Mouse (Mus musculus) heart, embryonic 15.5 days (tissue): ENCODE results near the gene Apopt1. TPM values are rescaled to one million over a fixed set of nuclear protein-coding genes. Genes with fewer than 3 reads are reported as not detected.
A peak's percentile ranks its signal among the peaks of the same experiment; 100 is the strongest.

ENCODE experiments used
- ATAC-seq: fragments of 200-750 bp; cut with Nextera tagmentation; replicated peaks from 2 replicates; pipeline ENCODE4 v1.8.0; 2017; ENCODE audit warnings: low read depth, moderate TSS enrichment; ENCODE audit not compliant: insufficient number of reproducible peaks, insufficient read depth, low FRiP score
- H3K27ac ChIP-seq: fragments of 300-500 bp; sonication (generic); 2 replicates; pipeline ENCODE4 v1.5.1; 2015; ENCODE audit warnings: mild to moderate bottlenecking, inconsistent platforms
- H3K27me3 ChIP-seq: fragments of 300-500 bp; sonication (generic); 2 replicates; pipeline ENCODE4 v1.6.1; 2015; ENCODE audit warnings: inconsistent platforms
- H3K36me3 ChIP-seq: fragments of 300-500 bp; sonication (generic); 2 replicates; pipeline ENCODE4 v1.6.1; 2015; ENCODE audit warnings: mild to moderate bottlenecking, inconsistent platforms
- H3K4me1 ChIP-seq: fragments of 300-500 bp; sonication (generic); replicated peaks from 2 replicates; pipeline ENCODE4 v1.6.1; 2015; ENCODE audit warnings: inconsistent platforms
- H3K4me2 ChIP-seq: fragments of 300-500 bp; sonication (generic); 2 replicates; pipeline ENCODE4 v1.6.1; 2015; ENCODE audit warnings: inconsistent platforms, mild to moderate bottlenecking, moderate library complexity
- H3K4me3 ChIP-seq: fragments of 300-500 bp; sonication (generic); 2 replicates; pipeline ENCODE4 v1.5.1; 2015; ENCODE audit warnings: mild to moderate bottlenecking, inconsistent platforms
- H3K9ac ChIP-seq: fragments of 300-500 bp; sonication (generic); 2 replicates; pipeline ENCODE4 v1.6.1; 2015; ENCODE audit warnings: mild to moderate bottlenecking, inconsistent platforms
- H3K9me3 ChIP-seq: fragments of 300-500 bp; sonication (generic); replicated peaks from 2 replicates; pipeline ENCODE4 v1.6.1; 2016; ENCODE audit warnings: inconsistent platforms
- WGBS: fragments of 180-500 bp; shearing (Covaris S2); methylation state at CpG from one replicate; pipeline ENCODE4 v1.1.7; 2015; ENCODE audit warnings: mixed read lengths; 5-methylcytosine and 5-hydroxymethylcytosine counted together
- polyA plus RNA-seq: library from polyadenylated mRNA; unstranded; fragments of >200 nt; fragmentation: Nextera tagmentation; extraction: Ambion mirVana; gene quantifications from 2 replicates; pipeline ENCODE4 v1.2.1, GENCODE M21; 2015

Gene Apopt1
- polyA plus RNA-seq, 1 experiment from 2014 or later, result 41.5 TPM

- H3K4me1 ChIP-seq, result peaks cover 39% of the 10 kb centered on the region
- H3K4me3 ChIP-seq, result no peak overlapping the region
- H3K4me2 ChIP-seq, result no peak overlapping the region
- H3K27ac ChIP-seq, result no peak overlapping the region
- H3K9me3 ChIP-seq, result no peaks in the 10 kb centered on the region
- 75% methylated on average over 7 of the region's 7 CpGs for WGBS
- ATAC-seq, result no peak
- H3K27me3 ChIP-seq, result no peaks in the 10 kb centered on the region
- H3K36me3 ChIP-seq, result no peaks in the 10 kb centered on the region
- no peak overlapping the region for H3K9ac ChIP-seq
Measured at GRCm38 (mm10) chr12:111747421-111747820, 34.4 kb downstream of the Apopt1 start.

- Histone ChIP-seq H3K4me1 (peaks cover 32% of the 10 kb centered on the region), H3K36me3 (no peaks in the 10 kb centered on the region), H3K9ac (no peak overlapping the region), H3K27me3 (no peaks in the 10 kb centered on the region), H3K4me2 (no peak overlapping the region), H3K9me3 (no peaks in the 10 kb centered on the region), H3K27ac (no peak overlapping the region), H3K4me3 (no peak overlapping the region)
- 91% methylated on average over 3 of the region's 3 CpGs for WGBS
- no peak for ATAC-seq
Measured at GRCm38 (mm10) chr12:111750739-111751138, 37.7 kb downstream of the Apopt1 start.

GRCm38 (mm10) chr12:111752491-111752890 lies 39.4 kb downstream of the Apopt1 start:
- Histone ChIP-seq H3K36me3 (no peaks in the 10 kb centered on the region), H3K27me3 (no peaks in the 10 kb centered on the region), H3K9me3 (no peaks in the 10 kb centered on the region), H3K9ac (no peak overlapping the region), H3K27ac (no peak overlapping the region), H3K4me3 (no peak overlapping the region), H3K4me1 (peaks cover 18% of the 10 kb centered on the region), H3K4me2 (no peak overlapping the region)
- ATAC-seq, result no peak
- WGBS, result 90% methylated on average over 6 of the region's 6 CpGs

DNA sequence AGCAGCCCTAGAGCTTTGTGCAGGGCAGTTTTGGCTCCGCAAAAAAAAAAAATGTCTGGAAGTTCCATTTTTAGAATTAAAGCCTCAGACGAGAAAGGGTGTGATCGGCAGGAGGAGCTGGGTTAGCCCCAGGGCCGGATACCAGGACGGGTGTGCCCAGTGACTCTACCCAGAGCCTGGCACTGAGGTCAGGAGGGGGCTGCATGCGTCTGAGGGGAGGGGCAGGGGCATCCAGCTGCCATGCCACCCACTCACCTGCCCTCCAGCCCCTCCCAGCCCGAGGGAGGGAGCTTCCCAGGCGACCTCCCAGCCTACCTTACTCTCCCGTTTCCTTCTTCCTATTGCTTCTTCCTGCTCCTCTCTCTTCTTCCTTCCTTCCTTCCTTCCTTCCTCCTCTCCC lies 40.3 kb downstream of the Apopt1 start:
- H3K27ac ChIP-seq, result peak overlapping the region; percentile 28
- peak overlapping the region; percentile 3; the same call in 1 of the 2 replicates for H3K4me3 ChIP-seq
- 36% methylated on average over 9 of the region's 9 CpGs for WGBS
- ATAC-seq, result no peak
- no peaks in the 10 kb centered on the region for H3K27me3 ChIP-seq
- H3K9ac ChIP-seq, result no peak overlapping the region
- H3K9me3 ChIP-seq, result no peaks in the 10 kb centered on the region
- peaks cover 25% of the 10 kb centered on the region for H3K4me1 ChIP-seq
- no peaks in the 10 kb centered on the region for H3K36me3 ChIP-seq
- H3K4me2 ChIP-seq, result peak overlapping the region; percentile 43

GRCm38 (mm10) chr12:111754710-111755109 lies 41.6 kb downstream of the Apopt1 start:
- H3K9ac ChIP-seq, result no peak overlapping the region
- no peak for ATAC-seq
- no peaks in the 10 kb centered on the region for H3K9me3 ChIP-seq
- H3K4me2 ChIP-seq, result no peak overlapping the region
- no peaks in the 10 kb centered on the region for H3K36me3 ChIP-seq
- no peak overlapping the region for H3K4me3 ChIP-seq
- H3K27ac ChIP-seq, result no peak overlapping the region
- H3K27me3 ChIP-seq, result no peaks in the 10 kb centered on the region
- H3K4me1 ChIP-seq, result peaks cover 28% of the 10 kb centered on the region

DNA sequence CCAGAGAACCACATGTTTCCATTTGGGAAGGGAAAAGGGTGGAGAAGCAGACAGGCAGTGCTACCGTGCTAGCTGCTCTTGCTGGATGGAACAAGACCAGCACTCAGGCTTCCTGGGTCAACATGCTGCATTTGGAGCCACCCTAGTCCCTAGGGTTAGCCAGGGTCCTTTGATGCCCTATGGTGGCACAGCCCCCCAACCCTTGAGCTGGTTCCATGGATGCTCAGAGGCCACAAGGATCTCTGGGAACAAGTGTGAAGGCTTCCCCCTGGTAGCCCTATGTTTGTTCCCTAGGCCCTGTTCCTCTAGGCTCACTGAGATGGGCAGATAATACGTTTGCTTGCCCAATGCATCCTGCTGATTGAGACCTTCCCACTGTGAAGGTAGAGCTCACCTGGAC lies 42.2 kb downstream of the Apopt1 start:
- Histone ChIP-seq H3K4me2 (no peak overlapping the region), H3K27me3 (no peaks in the 10 kb centered on the region), H3K4me3 (no peak overlapping the region), H3K9me3 (no peaks in the 10 kb centered on the region), H3K9ac (no peak overlapping the region), H3K4me1 (peaks cover 31% of the 10 kb centered on the region), H3K27ac (no peak overlapping the region), H3K36me3 (no peaks in the 10 kb centered on the region)
- WGBS, result 52% methylated on average over 2 of the region's 2 CpGs
- ATAC-seq, result no peak

- WGBS, result 51% methylated on average over 4 of the region's 4 CpGs
- no peak for ATAC-seq
- Histone ChIP-seq H3K9ac (no peak overlapping the region; the same call in 1 of the 2 replicates), H3K4me1 (peaks cover 33% of the 10 kb centered on the region), H3K9me3 (no peaks in the 10 kb centered on the region), H3K36me3 (no peaks in the 10 kb centered on the region), H3K4me3 (no peak overlapping the region), H3K4me2 (no peak overlapping the region), H3K27ac (no peak overlapping the region), H3K27me3 (no peaks in the 10 kb centered on the region)
Measured at GRCm38 (mm10) chr12:111756082-111756697, 43.1 kb downstream of the Apopt1 start.

DNA sequence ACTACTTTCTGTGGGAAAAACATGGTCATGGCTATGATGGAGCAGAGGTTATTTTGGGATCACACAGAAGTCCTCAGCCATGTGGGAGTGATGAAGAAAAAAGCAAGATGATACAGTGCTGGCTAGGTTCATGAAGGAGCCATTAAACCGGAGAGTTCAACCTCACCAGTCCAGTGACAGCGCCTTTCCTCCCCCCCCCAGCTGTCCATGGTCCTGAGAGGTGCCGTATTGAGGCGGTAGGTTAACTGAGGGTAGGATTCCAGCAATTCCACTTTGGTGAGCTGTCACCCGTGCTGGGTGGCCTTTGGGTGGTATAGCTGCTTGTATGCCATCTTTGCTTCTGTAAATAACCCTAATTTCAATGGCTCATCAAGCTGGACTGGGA lies 43.6 kb downstream of the Apopt1 start:
- no peaks in the 10 kb centered on the region for H3K9me3 ChIP-seq
- H3K27ac ChIP-seq, result no peak overlapping the region
- no peak for ATAC-seq
- 21% methylated on average over 5 of the region's 5 CpGs for WGBS
- no peak overlapping the region for H3K4me3 ChIP-seq
- H3K9ac ChIP-seq, result no peak overlapping the region; the same call in 1 of the 2 replicates
- H3K4me1 ChIP-seq, result peaks cover 37% of the 10 kb centered on the region
- H3K27me3 ChIP-seq, result no peaks in the 10 kb centered on the region
- no peak overlapping the region for H3K4me2 ChIP-seq
- H3K36me3 ChIP-seq, result no peaks in the 10 kb centered on the region

GRCm38 (mm10) chr12:111757561-111758325 lies 44.7 kb downstream of the Apopt1 start:
- Histone ChIP-seq H3K9me3 (no peaks in the 10 kb centered on the region), H3K4me1 (peaks cover 46% of the 10 kb centered on the region), H3K4me2 (peak overlapping the region; percentile 93), H3K4me3 (peak overlapping the region; percentile 94), H3K36me3 (no peaks in the 10 kb centered on the region), H3K27ac (peak overlapping the region; percentile 91; the same call in 1 of the 2 replicates), H3K27me3 (no peaks in the 10 kb centered on the region), H3K9ac (peak overlapping the region; percentile 94)
- no peak for ATAC-seq
- WGBS, result 59% methylated on average over 10 of the region's 10 CpGs

- Histone ChIP-seq H3K9ac (peak within 1 kb of the TSS; percentile 94), H3K4me3 (peak within 1 kb of the TSS; percentile 94), H3K4me2 (peak within 1 kb of the TSS; percentile 93), H3K4me1 (peaks cover 44% of the 10 kb centered on the region), H3K9me3 (no peaks in the 10 kb centered on the region), H3K27ac (peak within 1 kb of the TSS; percentile 91), H3K27me3 (no peaks in the 10 kb centered on the region), H3K36me3 (no peaks in the 10 kb centered on the region)
- ATAC-seq, result peak; percentile 81
- WGBS, result under 1% methylated on average over 73 of the region's 85 CpGs
Measured at GRCm38 (mm10) chr12:111758381-111759175, 45.5 kb downstream of the Apopt1 start, which contains the start of gene Klc1. Gene Klc1, plus strand, starts transcription at chr12:111758849.
